Mouse (Mus musculus) midbrain, postnatal 0 days (tissue): ENCODE results near the gene Cox5b. TPM values are rescaled to one million over a fixed set of nuclear protein-coding genes. Genes with fewer than 3 reads are reported as not detected.

Source experiments
- ATAC-seq: fragments of 200-750 bp; cut with Nextera tagmentation; 2 replicates; pipeline ENCODE4 v1.8.0; 2017; ENCODE audit warnings: moderate number of reproducible peaks, mild to moderate bottlenecking, moderate TSS enrichment, moderate library complexity; ENCODE audit not compliant: low FRiP score
- DNase-seq: peaks from one replicate; pipeline ENCODE4 v3.0.0-alpha.2; 2015; ENCODE audit warnings: low spot score
- H3K27ac ChIP-seq: fragments of 300-500 bp; sonication (generic); 2 replicates; pipeline ENCODE4 v1.5.1; 2014; ENCODE audit warnings: low read depth, mild to moderate bottlenecking, low read length, mixed read lengths
- H3K27me3 ChIP-seq: fragments of 300-500 bp; sonication (generic); 2 replicates; pipeline ENCODE4 v1.6.1; 2014; ENCODE audit warnings: low read length, control low read depth, mixed read lengths; ENCODE audit not compliant: insufficient read depth
- H3K36me3 ChIP-seq: fragments of 300-500 bp; sonication (generic); 2 replicates; pipeline ENCODE4 v1.6.1; 2014; ENCODE audit warnings: low read length, control low read depth, mixed read lengths; ENCODE audit not compliant: insufficient read depth
- H3K4me1 ChIP-seq: fragments of 300-500 bp; sonication (generic); 2 replicates; pipeline ENCODE4 v1.6.1; 2014; ENCODE audit warnings: mild to moderate bottlenecking, control low read depth, antibody characterized with exemption, low read length, mixed read lengths; ENCODE audit not compliant: insufficient read depth
- H3K4me2 ChIP-seq: fragments of 300-500 bp; sonication (generic); 2 replicates; pipeline ENCODE4 v1.6.1; 2014; ENCODE audit warnings: low read depth, mild to moderate bottlenecking, low read length, mixed read lengths; ENCODE audit not compliant: poor library complexity, severe bottlenecking
- H3K4me3 ChIP-seq: fragments of 300-500 bp; sonication (generic); 2 replicates; pipeline ENCODE4 v1.5.1; 2014; ENCODE audit warnings: low read depth, mild to moderate bottlenecking, low read length, moderate library complexity
- H3K9ac ChIP-seq: fragments of 300-500 bp; sonication (generic); replicated peaks from 2 replicates; pipeline ENCODE4 v1.6.1; 2014; ENCODE audit warnings: mild to moderate bottlenecking, low read length, moderate library complexity, mixed read lengths; ENCODE audit not compliant: poor library complexity, severe bottlenecking
- H3K9me3 ChIP-seq: fragments of 300-500 bp; sonication (generic); 2 replicates; pipeline ENCODE4 v1.6.1; 2016; ENCODE audit warnings: low read length, control low read depth
- CTCF ChIP-seq: IDR thresholded peaks from 2 replicates; pipeline ENCODE4 v1.5.1; 2016; ENCODE audit warnings: antibody characterized with exemption, mild to moderate bottlenecking
- WGBS: fragments of 180-500 bp; shearing (Covaris S2); extraction: QIAGEN DNeasy Blood & Tissue Kit; methylation state at CpG from one replicate; pipeline ENCODE4 v1.1.7; 2014; 5-methylcytosine and 5-hydroxymethylcytosine counted together
- polyA plus RNA-seq: library from polyadenylated mRNA; unstranded; fragments of >200 nt; fragmentation: Nextera tagmentation; extraction: Ambion mirVana; gene quantifications from 2 replicates; pipeline ENCODE4 v1.2.1, GENCODE M21; 2015
- total RNA-seq: library from RNA; depleted of rRNA; stranded (reverse); fragments of >200 nt; gene quantifications from 2 replicates; pipeline ENCODE4 v1.2.3, GENCODE M21; 2014; rRNA removed

The Cox5b gene
- total RNA-seq (346 and 362 TPM in 2 replicates), polyA plus RNA-seq (835 and 901 TPM in 2 replicates)

- Histone ChIP-seq H3K27ac (peak within 1 kb of the TSS; percentile 65; the same call in 1 of the 2 replicates), H3K36me3 (peaks cover 10% of the 10 kb centered on the region), H3K4me2 (peak within 1 kb of the TSS; percentile 83), H3K4me1 (peaks cover 4% of the 10 kb centered on the region; the same call in 1 of the 2 replicates), H3K9ac (peak within 1 kb of the TSS; percentile 93), H3K4me3 (peak within 1 kb of the TSS; percentile 82), H3K9me3 (no peaks in the 10 kb centered on the region), H3K27me3 (no peaks in the 10 kb centered on the region)
- ATAC-seq (peak; percentile 94), DNase-seq (peak; percentile 99)
- TF ChIP-seq CTCF: no peak; the same call in 1 of the 2 replicates
- 1% methylated on average over 63 of the region's 68 CpGs for WGBS
Measured at GRCm38 (mm10) chr1:36691271-36692155, at the start of gene Cox5b. Gene Cox5b, plus strand, starts transcription at chr1:36691449.

GRCm38 (mm10) chr1:36643957-36644614, 47.2 kb upstream of the Cox5b start:
- Histone ChIP-seq H3K9ac (no peak overlapping the region), H3K27ac (no peak overlapping the region), H3K4me2 (no peak overlapping the region), H3K9me3 (no peaks in the 10 kb centered on the region), H3K4me3 (no peak overlapping the region), H3K4me1 (no peaks in the 10 kb centered on the region), H3K36me3 (no peaks in the 10 kb centered on the region), H3K27me3 (no peaks in the 10 kb centered on the region)
- no peak for DNase-seq
- no peak for TF ChIP-seq CTCF
- no peak for ATAC-seq
- WGBS: 92% methylated on average over 7 of the region's 7 CpGs

- Histone ChIP-seq H3K9ac (no peak overlapping the region), H3K9me3 (no peaks in the 10 kb centered on the region), H3K36me3 (no peaks in the 10 kb centered on the region), H3K4me1 (no peaks in the 10 kb centered on the region), H3K27me3 (no peaks in the 10 kb centered on the region), H3K4me3 (no peak overlapping the region), H3K4me2 (no peak overlapping the region), H3K27ac (no peak overlapping the region)
- ATAC-seq (no peak), DNase-seq (no peak)
- TF ChIP-seq CTCF: no peak
- 89% methylated on average over 9 of the region's 9 CpGs for WGBS
Measured at GRCm38 (mm10) chr1:36644615-36645007, 46.6 kb upstream of the Cox5b start.

GRCm38 (mm10) chr1:36646285-36646684, 45.0 kb upstream of the Cox5b start:
- no peaks in the 10 kb centered on the region for H3K27me3 ChIP-seq
- no peak overlapping the region for H3K4me3 ChIP-seq
- H3K36me3 ChIP-seq: no peaks in the 10 kb centered on the region
- H3K27ac ChIP-seq: no peak overlapping the region
- ATAC-seq (no peak), DNase-seq (no peak)
- no peak for TF ChIP-seq CTCF
- H3K9me3 ChIP-seq: no peaks in the 10 kb centered on the region
- no peaks in the 10 kb centered on the region for H3K4me1 ChIP-seq
- 69% methylated on average over 3 of the region's 3 CpGs for WGBS
- no peak overlapping the region for H3K4me2 ChIP-seq
- H3K9ac ChIP-seq: no peak overlapping the region

- Histone ChIP-seq H3K9me3 (no peaks in the 10 kb centered on the region), H3K36me3 (no peaks in the 10 kb centered on the region), H3K27ac (no peak overlapping the region), H3K4me1 (no peaks in the 10 kb centered on the region), H3K9ac (no peak overlapping the region), H3K4me3 (no peak overlapping the region), H3K4me2 (no peak overlapping the region), H3K27me3 (no peaks in the 10 kb centered on the region)
- TF ChIP-seq CTCF: no peak
- DNase-seq (peak; percentile 15), ATAC-seq (no peak)
- 52% methylated on average over 5 of the region's 5 CpGs for WGBS
Measured at GRCm38 (mm10) chr1:36647631-36648030, 43.6 kb upstream of the Cox5b start.

GRCm38 (mm10) chr1:36655039-36655438, 36.2 kb upstream of the Cox5b start:
- Histone ChIP-seq H3K9ac (no peak overlapping the region), H3K27ac (no peak overlapping the region), H3K27me3 (no peaks in the 10 kb centered on the region), H3K36me3 (no peaks in the 10 kb centered on the region), H3K4me1 (no peaks in the 10 kb centered on the region), H3K4me3 (no peak overlapping the region), H3K9me3 (no peaks in the 10 kb centered on the region), H3K4me2 (no peak overlapping the region)
- WGBS: 84% methylated on average over 5 of the region's 5 CpGs
- no peak for TF ChIP-seq CTCF
- ATAC-seq: no peak
- DNase-seq: no peak
